Mouse (Mus musculus) kidney, postnatal 14 days (tissue): ENCODE measurements around the gene Fam171a2.
"Not testable (repeated sequence)": the region's sequence is repeated elsewhere in the genome, so short reads cannot be mapped to it uniquely, and the experiment has no call there.

Experiments
- DNase-seq: peaks from one replicate; pipeline ENCODE4 v3.0.0; 2022; ENCODE audit warnings: mixed read lengths

Gene Fam171a2

DNA sequence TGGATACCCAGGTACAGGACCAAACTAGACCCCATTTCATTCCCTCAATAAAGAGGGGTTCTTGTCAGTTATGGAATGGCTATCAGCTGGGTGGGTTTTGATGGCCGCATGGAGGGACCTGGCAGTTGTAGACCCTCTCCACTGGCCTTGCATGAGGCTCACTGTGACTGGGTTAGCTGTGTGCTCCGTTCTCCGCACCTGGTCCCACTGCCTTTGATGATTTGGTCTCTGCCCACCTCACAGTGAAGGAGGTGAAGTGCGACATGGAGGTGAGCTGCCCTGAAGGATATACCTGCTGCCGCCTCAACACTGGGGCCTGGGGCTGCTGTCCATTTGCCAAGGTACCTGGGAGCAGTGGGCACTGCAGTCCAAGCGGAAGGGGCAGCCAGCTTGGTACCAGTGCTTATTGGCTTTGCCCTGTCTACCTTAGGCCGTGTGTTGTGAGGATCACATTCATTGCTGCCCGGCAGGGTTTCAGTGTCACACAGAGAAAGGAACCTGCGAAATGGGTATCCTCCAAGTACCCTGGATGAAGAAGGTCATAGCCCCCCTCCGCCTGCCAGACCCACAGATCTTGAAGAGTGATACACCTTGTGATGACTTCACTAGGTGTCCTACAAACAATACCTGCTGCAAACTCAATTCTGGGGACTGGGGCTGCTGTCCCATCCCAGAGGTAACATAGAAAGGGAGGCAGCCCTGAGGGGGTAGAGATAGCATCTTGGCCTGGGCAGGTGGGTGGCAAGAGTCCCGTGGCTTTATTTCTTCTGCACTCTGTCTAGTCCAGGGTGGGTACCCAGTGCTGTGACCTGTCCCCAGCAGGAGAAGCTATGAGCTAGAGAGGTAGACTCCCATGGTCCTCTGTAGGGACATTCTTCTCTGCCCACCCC is 12.4 kb downstream of the Fam171a2 start:
- no peak for DNase-seq

DNA sequence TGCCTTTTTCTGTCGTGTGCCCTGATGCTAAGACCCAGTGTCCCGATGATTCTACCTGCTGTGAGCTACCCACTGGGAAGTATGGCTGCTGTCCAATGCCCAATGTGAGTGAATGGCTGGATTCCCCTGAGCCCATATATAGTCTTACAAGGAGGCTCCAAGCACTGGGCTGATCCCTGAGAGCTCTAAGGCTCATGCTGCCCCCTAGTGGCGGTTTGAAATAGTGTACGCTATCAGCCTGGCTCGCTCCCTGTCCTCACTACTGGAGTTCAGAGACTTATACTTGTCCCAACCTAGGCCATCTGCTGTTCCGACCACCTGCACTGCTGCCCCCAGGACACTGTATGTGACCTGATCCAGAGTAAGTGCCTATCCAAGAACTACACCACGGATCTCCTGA is 13.1 kb downstream of the Fam171a2 start:
- DNase-seq = peak; percentile 89

GRCm38 (mm10) chr11:102433866-102434265 is 13.6 kb downstream of the Fam171a2 start:
- DNase-seq = no peak

DNA sequence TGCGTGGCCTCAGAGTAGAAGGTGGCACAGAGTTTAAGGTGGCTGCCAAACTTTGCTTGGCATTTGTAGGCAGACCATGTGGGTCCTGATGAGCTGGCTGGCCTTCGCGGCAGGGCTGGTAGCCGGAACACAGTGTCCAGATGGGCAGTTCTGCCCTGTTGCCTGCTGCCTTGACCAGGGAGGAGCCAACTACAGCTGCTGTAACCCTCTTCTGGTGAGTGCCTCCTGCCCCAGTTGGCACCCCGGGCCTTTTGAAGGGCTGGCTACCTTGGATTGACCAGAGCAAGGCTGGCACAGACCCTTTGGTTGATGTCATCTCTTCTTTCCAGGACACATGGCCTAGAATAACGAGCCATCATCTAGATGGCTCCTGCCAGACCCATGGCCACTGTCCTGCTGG is 14.6 kb downstream of the Fam171a2 start:
- DNase-seq = no peak

DNA sequence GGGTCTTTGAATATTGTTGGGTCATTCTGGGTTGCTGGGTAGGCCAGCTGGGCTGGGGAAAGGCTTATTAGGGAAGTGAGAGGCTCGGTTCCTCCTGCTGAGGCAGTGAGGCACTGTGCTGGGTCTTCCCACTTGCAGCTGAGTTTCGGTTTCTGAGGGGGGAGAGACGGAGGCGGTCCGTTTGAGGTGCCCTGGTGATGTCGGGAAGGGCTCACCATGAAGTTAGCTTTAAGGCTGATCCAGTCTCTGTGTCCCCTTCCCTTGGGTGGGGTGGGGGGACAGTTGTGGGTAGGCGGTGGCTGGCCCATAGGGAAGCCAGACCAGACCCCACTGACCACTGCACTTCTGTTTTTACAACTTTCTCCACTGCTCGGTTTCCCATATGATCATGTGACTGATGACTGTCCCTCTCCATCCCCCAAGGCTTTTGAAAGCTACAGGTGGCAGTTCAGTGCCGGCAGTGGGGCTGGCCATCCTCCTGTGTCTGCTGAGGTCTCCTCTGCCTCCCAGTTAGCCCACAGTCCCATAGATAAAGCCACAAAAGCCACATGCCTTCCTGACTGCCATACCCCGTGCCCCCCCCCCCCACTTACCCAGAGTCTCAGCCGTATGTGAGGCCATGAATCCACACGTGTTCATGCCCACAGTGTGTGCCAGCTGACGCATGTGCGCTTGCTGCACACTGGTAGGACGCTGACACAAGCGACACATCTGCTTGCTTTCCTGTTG is 15.2 kb downstream of the Fam171a2 start:
- no peak for DNase-seq

DNA sequence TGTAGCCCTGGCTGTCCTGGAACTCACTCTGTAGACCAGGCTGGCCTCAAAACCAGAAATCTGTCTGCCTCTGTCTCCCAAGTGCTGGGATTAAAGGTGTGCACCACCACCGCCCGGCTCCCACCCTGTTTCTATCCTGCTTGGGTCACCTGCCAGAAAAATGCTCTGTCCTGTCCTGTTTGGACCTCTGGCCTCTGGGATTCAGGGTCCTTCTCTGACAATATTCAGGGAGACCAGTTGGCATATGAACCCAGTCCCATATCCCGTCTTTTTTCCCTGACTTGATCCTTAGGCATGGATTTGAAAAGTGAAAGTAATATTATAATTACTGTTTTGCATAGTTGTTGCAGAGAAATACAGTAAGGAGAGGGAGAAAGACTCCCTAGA is 15.8 kb downstream of the Fam171a2 start:
- DNase-seq = no peak

GRCm38 (mm10) chr11:102431018-102431645 is 16.4 kb downstream of the Fam171a2 start:
- peak; percentile 88 for DNase-seq

- peak; percentile 97 for DNase-seq
Measured at GRCm38 (mm10) chr11:102430121-102431017, 17.1 kb downstream of the Fam171a2 start, which contains the start of gene Grn. Grn (plus strand) TSS chr11:102430315.

DNA sequence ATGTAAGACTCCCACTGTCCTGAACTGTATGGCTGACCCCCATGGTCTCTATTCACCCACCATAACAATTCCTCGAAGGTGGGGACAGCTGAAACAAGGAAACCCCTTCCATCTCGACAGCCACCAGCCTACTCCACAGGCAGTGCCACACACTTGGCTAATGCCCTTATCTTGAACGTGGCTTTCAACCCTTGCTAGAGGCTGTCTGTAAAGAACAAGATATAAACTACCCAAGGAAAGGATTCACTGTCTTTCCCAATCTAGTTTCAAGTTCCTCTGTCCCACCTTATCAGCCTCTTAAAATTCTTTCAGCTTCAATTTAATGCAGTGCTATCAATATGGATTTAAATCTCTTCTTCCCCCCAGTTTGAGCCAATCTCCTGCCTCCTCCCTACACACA is 17.9 kb downstream of the Fam171a2 start:
- no peak for DNase-seq

GRCm38 (mm10) chr11:102428981-102429540 is 18.4 kb downstream of the Fam171a2 start:
- no peak for DNase-seq

DNA sequence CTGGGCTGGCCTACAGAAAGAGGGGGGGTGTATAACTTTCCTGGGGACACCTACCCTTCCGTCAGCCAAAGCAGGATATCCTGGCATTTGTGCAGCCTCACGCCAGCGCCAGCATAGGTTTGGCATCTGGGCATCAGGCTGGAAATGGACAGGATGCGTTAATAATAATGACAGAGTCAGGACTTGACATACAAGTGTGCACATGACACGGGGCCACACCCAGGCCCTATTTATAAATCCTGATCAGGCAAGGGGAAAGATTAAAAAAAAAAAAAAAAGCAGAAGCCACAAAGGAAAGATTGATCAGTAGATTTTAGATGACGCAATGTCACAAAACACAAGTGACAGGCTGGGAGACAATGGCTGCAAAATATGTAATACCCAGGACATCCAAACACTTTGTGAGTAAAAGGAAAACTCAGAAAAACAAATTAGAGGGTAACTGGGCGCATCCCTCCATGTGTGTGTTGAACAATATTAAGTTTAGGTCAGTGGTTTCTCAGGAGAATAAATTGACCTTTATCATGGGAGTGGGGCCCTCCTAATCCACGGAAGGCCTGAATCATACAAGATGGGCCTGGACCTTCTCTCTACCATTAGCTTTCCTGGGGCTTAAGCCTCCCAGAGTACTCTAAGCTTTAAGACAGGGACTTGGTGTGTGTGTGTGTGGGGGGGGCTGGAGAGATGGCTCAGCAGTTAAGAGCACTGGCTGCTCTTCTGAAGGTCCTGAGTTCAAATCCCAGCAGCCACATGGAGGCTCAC is 21.7 kb downstream of the Fam171a2 start:
- DNase-seq = no peak

DNA sequence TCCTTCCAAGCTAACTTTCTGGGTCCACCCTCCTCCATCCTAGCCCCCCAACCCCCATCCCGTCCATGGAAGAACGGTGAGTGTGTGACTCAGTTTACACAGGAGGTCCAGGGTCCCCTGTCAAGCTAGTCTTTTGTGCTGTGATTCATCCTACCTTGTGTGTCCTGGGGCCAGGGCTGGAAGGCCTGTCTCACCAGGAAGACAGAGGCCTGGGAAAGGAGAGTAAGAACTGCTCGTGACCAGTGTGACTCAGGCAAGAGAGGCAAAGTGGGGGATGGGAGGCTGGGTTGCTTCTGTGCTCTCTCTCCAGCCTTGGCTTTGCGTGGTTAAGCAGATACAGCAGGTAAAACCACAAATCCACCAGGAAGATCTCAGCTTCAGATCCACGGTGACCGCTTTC is 22.8 kb downstream of the Fam171a2 start:
- no peak for DNase-seq

GRCm38 (mm10) chr11:102421559-102421958 is 25.9 kb downstream of the Fam171a2 start:
- DNase-seq = no peak

DNA sequence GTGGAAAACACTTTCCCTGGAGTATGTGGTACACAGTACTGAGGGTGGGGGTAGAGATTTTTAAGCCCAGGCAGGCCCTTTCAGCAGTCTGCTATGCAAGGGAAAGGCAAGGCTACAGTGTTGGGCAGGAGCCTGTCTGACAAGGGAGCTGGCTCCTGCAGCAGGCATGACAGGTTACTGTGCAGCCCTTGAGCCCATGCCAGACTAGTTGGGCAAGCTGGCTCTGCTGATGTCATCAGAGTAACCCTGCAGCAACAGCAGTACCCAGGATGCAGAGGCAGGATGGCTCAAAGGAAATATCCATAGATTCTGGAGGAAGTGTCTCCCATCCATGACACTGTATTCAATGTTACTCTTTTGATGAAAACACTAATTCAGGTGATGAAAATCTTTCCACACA is 28.6 kb downstream of the Fam171a2 start:
- no peak for DNase-seq

DNA sequence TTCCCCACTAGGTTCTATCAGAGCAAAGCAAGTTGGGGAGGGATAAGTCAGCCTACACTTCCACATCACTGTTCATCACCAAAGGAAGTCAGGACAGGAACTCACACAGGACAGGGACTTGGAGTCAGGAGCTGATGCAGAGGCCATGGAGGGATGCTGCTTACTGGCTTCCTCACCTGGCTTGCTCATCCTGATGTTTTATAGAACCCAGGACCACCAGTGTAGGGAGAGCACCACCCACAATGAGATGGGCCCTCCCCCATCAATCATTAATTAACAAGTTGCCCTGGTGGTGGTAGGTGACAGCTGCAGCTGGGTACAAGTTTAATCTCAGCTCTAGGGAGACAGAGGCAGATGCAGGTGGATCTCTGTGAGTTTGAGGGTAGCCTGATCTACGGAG is 30.3 kb downstream of the Fam171a2 start:
- DNase-seq = no peak

DNA sequence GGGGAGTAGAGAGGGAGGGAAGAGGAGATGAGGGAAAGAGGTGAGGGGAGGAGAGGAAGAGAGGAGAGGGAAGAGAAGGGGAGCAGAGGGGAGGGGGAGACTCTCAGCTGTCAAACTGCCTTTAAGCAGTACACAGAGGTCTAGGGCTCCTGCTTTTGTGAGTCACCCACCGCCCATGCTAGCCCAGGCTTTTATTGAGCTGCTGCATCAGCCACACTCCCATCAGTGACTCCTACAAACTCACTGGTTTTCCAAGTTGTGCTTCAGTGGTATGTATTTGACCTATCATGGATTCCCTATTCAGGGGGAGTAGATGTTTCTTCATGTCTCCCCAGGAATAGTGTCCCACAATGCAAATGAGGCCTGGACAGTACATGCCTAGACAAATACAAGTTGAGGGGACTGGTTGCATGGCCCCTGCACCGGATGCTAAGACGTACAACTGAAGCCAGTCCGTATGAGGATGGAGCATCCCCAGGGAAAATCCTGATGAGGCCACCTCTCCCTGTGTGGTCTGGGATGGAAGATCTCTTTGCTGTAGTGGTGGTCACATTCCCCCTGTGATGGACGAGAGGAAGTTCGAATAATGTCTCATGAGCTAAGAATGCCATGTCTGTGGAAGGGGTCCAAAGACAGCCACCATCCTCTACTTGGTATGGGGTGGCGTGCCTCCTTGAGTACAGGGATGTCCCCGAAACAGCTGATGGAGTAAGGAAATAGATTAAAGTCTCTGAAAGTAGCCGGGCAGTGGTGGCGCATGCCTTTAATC is 32.3 kb downstream of the Fam171a2 start:
- DNase-seq = no peak

DNA sequence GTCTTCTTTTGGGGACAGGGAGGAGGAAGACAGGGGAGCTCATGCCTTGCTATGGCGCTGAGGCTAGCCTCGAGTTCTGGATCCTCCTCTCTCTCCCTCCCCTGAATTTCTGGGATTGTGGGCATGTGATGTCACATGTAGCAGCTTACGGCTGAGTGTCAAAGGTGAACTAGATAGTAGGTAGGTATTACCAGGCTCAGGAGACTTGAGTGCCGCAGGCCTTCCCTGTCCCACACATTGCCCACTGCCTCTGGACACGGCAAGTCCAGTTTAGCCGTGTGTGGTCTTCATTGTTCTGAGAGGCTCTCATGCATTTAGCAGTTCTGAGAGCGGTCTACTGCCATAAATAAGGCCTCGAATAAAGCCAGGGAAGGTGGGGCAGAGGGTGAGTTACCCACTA is 34.4 kb downstream of the Fam171a2 start:
- no peak for DNase-seq

DNA sequence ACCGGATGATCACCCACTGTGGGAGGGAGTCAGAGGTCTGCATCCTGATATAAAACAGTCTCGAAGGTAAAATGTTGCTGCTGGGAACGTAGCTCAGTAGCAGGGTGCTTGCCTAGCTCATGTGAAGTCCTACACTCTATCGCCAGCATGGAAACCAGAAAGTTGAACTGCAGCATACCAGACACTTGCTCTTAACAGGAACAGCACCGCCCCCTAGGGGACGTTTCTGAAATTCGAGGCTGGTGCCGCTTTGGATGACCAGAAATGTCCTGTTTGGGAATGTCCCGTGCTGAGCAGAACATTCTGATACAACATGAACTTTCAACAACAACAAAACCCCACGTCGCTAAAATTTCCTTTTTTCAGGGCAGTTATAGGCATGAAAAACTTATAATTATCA is 35.8 kb downstream of the Fam171a2 start:
- peak; percentile 96 for DNase-seq

DNA sequence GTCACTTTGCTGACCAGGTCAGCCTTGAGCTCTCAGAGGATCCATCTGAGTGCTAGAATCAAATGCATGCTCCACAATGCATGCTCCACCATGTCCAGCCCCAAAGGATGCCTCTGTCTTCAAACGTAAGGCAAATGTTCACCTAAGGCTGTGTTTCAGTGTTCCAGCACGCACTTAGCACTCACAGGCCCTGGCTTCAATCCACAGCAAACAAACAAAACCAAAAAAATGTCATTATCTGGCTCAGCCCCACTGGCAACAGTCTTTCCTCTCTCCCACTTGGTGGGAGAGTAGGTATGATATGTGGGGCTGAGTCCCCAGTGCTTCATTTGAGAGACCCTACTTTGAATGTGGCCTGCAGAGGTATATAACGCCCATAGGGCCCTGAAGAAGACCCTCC is 36.4 kb downstream of the Fam171a2 start:
- DNase-seq = no peak

DNA sequence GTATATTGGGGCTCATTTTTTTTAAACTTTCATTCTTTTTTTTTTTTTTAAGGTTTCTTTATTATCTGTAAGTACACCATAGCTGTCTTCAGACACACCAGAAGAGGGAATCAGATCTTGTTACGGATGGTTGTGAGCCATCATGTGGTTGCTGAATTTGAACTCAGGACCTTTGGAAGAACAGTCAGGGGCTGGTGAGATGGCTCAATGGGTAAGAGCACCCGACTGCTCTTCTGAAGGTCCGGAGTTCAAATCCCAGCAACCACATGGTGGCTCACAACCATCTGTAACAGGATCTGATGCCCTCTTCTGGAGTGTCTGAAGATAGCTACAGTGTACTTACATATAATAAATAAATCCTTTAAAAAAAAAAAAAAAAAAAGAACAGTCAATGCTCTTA is 37.1 kb downstream of the Fam171a2 start:
- not testable (repeated sequence) for DNase-seq
